8 mouse cellular contexts compared by ENCODE assay signal in the genomic region with DNA sequence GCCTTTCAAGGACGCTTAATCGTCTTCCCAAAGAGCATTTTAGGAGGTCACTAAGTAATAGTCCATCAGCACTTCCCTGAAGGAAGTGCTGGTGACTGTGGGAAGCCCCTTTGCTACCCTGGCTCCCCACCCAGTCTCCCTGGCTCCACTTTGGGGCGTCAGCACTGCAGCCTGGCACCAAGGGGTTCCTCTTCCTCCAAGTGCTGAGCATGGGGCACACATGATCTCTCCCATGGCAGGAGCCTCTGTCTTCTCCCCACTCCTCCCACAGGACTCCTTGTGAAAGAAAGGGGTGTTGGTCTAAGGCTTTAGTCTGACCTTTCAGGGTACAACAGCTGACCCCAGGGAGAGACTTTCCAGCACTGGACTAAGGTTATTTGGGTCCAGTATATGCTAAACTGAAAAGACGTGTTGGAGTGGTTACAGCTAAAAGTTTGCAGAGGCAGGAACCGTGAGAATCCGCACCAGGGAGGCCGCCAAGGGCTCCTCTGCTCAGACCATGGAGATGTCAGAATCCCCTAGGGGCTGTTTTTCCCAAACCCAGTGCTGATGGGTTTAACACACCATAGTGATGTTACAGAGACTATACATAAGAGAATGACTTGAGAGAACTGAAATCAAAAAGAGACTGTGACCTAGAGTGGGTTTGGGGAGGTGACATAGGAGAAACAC.
DNase-seq lines count a peak whose midpoint lies in the region; ATAC-seq and TF ChIP-seq lines count a peak whose summit lies in the region.

No protein-coding gene starts in this region.

- H3K4me1 ChIP-seq in testis, adult 2 months (ENCODE audit: control insufficient read depth, insufficient read depth, low read length), result peaks cover 2% of the 10 kb centered on the region
- peaks cover 55% of the 10 kb centered on the region for H3K4me1 ChIP-seq in limb, embryonic 11.5 days (ENCODE audit: control insufficient read depth, insufficient read depth, low read length)

- no peak for ATAC-seq in limb, embryonic 11.5 days (ENCODE audit: insufficient number of reproducible peaks, low FRiP score, low TSS enrichment, low read depth)
- ATAC-seq in megakaryocyte, adult 5-6 weeks (ENCODE audit: poor library complexity, severe bottlenecking), result no peak
- no peak for ATAC-seq in granulocyte monocyte progenitor cell, adult 5-6 weeks (replicated peaks; ENCODE audit: poor library complexity, severe bottlenecking)

- H3K4me3 ChIP-seq in testis, adult 2 months (ENCODE audit: control insufficient read depth, low read depth, low read length), result no peak overlapping the region
- no peak overlapping the region for H3K4me3 ChIP-seq in limb, embryonic 11.5 days (ENCODE audit: low read depth, low read length)

- no peaks in the 10 kb centered on the region for H3K9me3 ChIP-seq in limb, embryonic 11.5 days (ENCODE audit: control insufficient read depth, low read length)

- TF ChIP-seq CTCF in testis, adult 2 months (IDR thresholded peaks at IDR 0.05; ENCODE audit: control insufficient read depth, insufficient read depth, insufficient replicate concordance, low read depth, low read length), result no peak

- 84% methylated on average over 7 of the region's 7 CpGs for WGBS in limb, embryonic 11.5 days

- no peak overlapping the region for H3K9ac ChIP-seq in limb, embryonic 11.5 days (ENCODE audit: low read length)

- no peak overlapping the region for H3K4me2 ChIP-seq in limb, embryonic 11.5 days (ENCODE audit: low read depth, severe bottlenecking)

- peaks cover 1% of the 10 kb centered on the region; the same call in 1 of the 2 replicates for H3K36me3 ChIP-seq in testis, adult 2 months (ENCODE audit: control insufficient read depth, insufficient read depth, low read length)
- H3K36me3 ChIP-seq in limb, embryonic 11.5 days (ENCODE audit: control insufficient read depth, insufficient read depth, low read length), result no peaks in the 10 kb centered on the region

- TF ChIP-seq POLR2A in testis, adult 2 months (IDR thresholded peaks at IDR 0.05; ENCODE audit: control insufficient read depth, low read depth, low read length), result no peak

- no peaks in the 10 kb centered on the region for H3K27me3 ChIP-seq in testis, adult 2 months (ENCODE audit: control insufficient read depth, insufficient read depth, low read length)
- H3K27me3 ChIP-seq in limb, embryonic 11.5 days (ENCODE audit: control insufficient read depth, insufficient read depth, low read length), result no peaks in the 10 kb centered on the region

- DNase-seq in heart, adult 18-20 months, result peak; percentile 62
- no peak for DNase-seq in heart, adult 8-10 months (ENCODE audit: low spot score)
- no peak for DNase-seq in testis, postnatal 14 days (ENCODE audit: low spot score)
- no peak for DNase-seq in limb, embryonic 11.5 days (ENCODE audit: low spot score)
- no peak for DNase-seq in layer of hippocampus, adult 8-10 months (ENCODE audit: low spot score in 2 of 2)

- H3K27ac ChIP-seq in testis, adult 2 months (ENCODE audit: control insufficient read depth, insufficient read depth, low read depth, low read length), result peak overlapping the region; percentile 66
- peak overlapping the region; percentile 67; the same call in 1 of the 2 replicates for H3K27ac ChIP-seq in limb, embryonic 11.5 days (replicated peaks; ENCODE audit: low read depth, low read length)

Comparison
In these comparisons a context has a peak if more than half of its experiments do, and no peak if none do; other contexts are left out.
1. DNase-seq: peak in heart, adult 18-20 months (2 of 2); none in heart, adult 8-10 months (single experiment), testis, postnatal 14 days (single experiment), limb, embryonic 11.5 days (single experiment) and layer of hippocampus, adult 8-10 months (0 of 2).